Mouse (Mus musculus): ENCODE data around the gene Ccdc12.

DNA sequence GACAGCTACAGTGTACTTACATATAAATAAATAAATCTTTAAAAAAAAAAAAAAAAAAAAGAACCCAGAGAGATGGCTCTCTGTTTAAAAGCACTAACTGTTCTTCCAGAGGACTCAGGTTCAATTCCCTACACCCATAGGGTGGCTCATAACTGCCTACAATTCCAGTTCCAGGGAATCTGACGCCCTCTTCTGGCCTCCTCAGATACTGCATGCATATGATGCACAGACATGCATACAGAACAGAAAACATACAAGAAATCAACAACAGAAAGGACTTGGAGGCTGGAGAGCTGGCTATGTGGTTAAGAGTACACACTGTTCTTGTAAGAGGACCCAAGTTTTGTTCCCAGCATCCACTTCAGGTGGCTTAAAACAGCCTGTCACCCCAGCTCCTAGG, 81.8 kb downstream of the Ccdc12 start:
- TF ChIP-seq MYOG (IDR thresholded peaks at IDR 0.05; ENCODE audit: control insufficient read depth in 1 of 3, insufficient read depth in 1 of 3, insufficient read length in 2 of 3, low read depth in 2 of 3) (no peak), E2F4 (IDR thresholded peaks at IDR 0.05; ENCODE audit: insufficient read depth) (no peak), POLR2A (IDR thresholded peaks at IDR 0.05; ENCODE audit: insufficient read length, low read depth) (no peak), CEBPB (IDR thresholded peaks at IDR 0.05; ENCODE audit: insufficient read depth, poor library complexity, severe bottlenecking) (no peak)

All from myocyte (in vitro differentiated cells).